Mouse (Mus musculus) adrenal gland, postnatal 25 days (tissue): ENCODE data around the gene Scamp2. TPM values are rescaled to one million over a fixed set of nuclear protein-coding genes. Genes with fewer than 3 reads are reported as not detected.

Experiments
- DNase-seq: peaks from one replicate; pipeline ENCODE4 v3.0.0; 2021; ENCODE audit warnings: mixed read lengths
- total RNA-seq: library from RNA; stranded (reverse); gene quantifications from 2 replicates; pipeline ENCODE4 v1.2.3, GENCODE M21; 2021

Scamp2 gene
- total RNA-seq, 1 experiment from 2014 or later = 67.0 TPM

- DNase-seq = no peak
These were observed 68.0 kb downstream of the Scamp2 start for GRCm38 (mm10) chr9:57628717-57629116.

- DNase-seq = peak; percentile 85
These were observed 68.6 kb downstream of the Scamp2 start for GRCm38 (mm10) chr9:57629118-57629874.

GRCm38 (mm10) chr9:57633481-57634024 is 72.8 kb downstream of the Scamp2 start:
- DNase-seq = no peak

GRCm38 (mm10) chr9:57637272-57637671 is 76.5 kb downstream of the Scamp2 start:
- no peak for DNase-seq

GRCm38 (mm10) chr9:57637741-57638322 is 77.1 kb downstream of the Scamp2 start:
- DNase-seq = peak; percentile 61

Other genes with a start within 250 kb of the Scamp2 start
- 17.4 and 31.5 TPM in 2 replicates for gene Ppcdc, start 120.8 kb upstream of the Scamp2 start, total RNA-seq
- 10.8 and 14.4 TPM in 2 replicates for gene Scamp5, start 92.9 kb upstream of the Scamp2 start, total RNA-seq
- 5.0 and 6.5 TPM in 2 replicates for gene Rpp25, start 56.9 kb upstream of the Scamp2 start, total RNA-seq
- 410 and 447 TPM in 2 replicates for gene Cox5a, start 39.7 kb upstream of the Scamp2 start, total RNA-seq
- 25.2 and 29.2 TPM in 2 replicates for gene Fam219b, start 23.4 kb upstream of the Scamp2 start, total RNA-seq
- 37.2 and 46.9 TPM in 2 replicates for gene Mpi, start 8.2 kb upstream of the Scamp2 start, total RNA-seq
- 18.3 and 27.5 TPM in 2 replicates for gene Ulk3, start 28.5 kb downstream of the Scamp2 start, total RNA-seq
- not detected in 2 replicates for gene Cplx3, start 45.3 kb downstream of the Scamp2 start, total RNA-seq
- not detected in 2 replicates for gene Lman1l, start 59.8 kb downstream of the Scamp2 start, total RNA-seq
- gene Csk, start 92.7 kb downstream of the Scamp2 start, total RNA-seq = 70.4 and 105 TPM in 2 replicates
- 5.5 TPM in 1 of 2 replicates, not detected in the other for gene Cyp1a2, start 122.8 kb downstream of the Scamp2 start, total RNA-seq
- gene Cyp1a1, start 127.0 kb downstream of the Scamp2 start, total RNA-seq = 0.12 and 0.57 TPM in 2 replicates
- 10.5 and 11.2 TPM in 2 replicates for gene Edc3, start 147.6 kb downstream of the Scamp2 start, total RNA-seq
- gene Clk3, start 204.9 kb downstream of the Scamp2 start, total RNA-seq = 71.1 and 91.1 TPM in 2 replicates